Mouse (Mus musculus) liver, embryonic 14.5 days (tissue): Measurements from ENCODE around the gene Cep83.

ENCODE experiments used
- CTCF ChIP-seq: IDR thresholded peaks from 2 replicates; pipeline ENCODE4 v1.5.1; 2016; ENCODE audit warnings: antibody characterized with exemption, low read depth, control low read depth
- EP300 ChIP-seq: IDR thresholded peaks from 2 replicates; pipeline ENCODE4 v1.6.1; 2016; ENCODE audit warnings: antibody characterized with exemption, low read depth

GRCm38 (mm10) chr10:94692163-94692562, 3.7 kb downstream of the Cep83 start:
- TF ChIP-seq CTCF = no peak
- no peak for TF ChIP-seq EP300
